Mouse (Mus musculus) mesoderm, embryonic 11.5 days (tissue): ENCODE measurements around the gene Slc12a5.

Experiments used
- DNase-seq: peaks from one replicate; pipeline ENCODE4 v3.0.0-alpha.2; 2012; ENCODE audit warnings: low read depth, low spot score

The Slc12a5 gene

GRCm38 (mm10) chr2:165027163-165027562 lies 66.6 kb downstream of the Slc12a5 start:
- DNase-seq = no peak

GRCm38 (mm10) chr2:165032533-165032932 lies 71.9 kb downstream of the Slc12a5 start:
- no peak for DNase-seq

GRCm38 (mm10) chr2:165033306-165033705 lies 72.7 kb downstream of the Slc12a5 start:
- DNase-seq = no peak

GRCm38 (mm10) chr2:165034131-165035057 lies 73.8 kb downstream of the Slc12a5 start, which contains the start of gene Ncoa5:
TSS of gene Ncoa5 (minus strand) at chr2:165034867.
- peak; percentile 98 for DNase-seq

GRCm38 (mm10) chr2:165035058-165035431 lies 74.4 kb downstream of the Slc12a5 start:
- no peak for DNase-seq

- no peak for DNase-seq
Observed at GRCm38 (mm10) chr2:165037415-165037814, 76.8 kb downstream of the Slc12a5 start.

- no peak for DNase-seq
Observed at GRCm38 (mm10) chr2:165042126-165042525, 81.5 kb downstream of the Slc12a5 start.

GRCm38 (mm10) chr2:165043090-165043636 lies 82.6 kb downstream of the Slc12a5 start:
- DNase-seq = peak; percentile 82

- DNase-seq = no peak
Observed at GRCm38 (mm10) chr2:165043729-165044128, 83.1 kb downstream of the Slc12a5 start.

GRCm38 (mm10) chr2:165049044-165049443 lies 88.4 kb downstream of the Slc12a5 start:
- DNase-seq = no peak
